27 mouse cellular contexts compared by ENCODE assay signal in genomic region chr1:126411426-126411825, GRCm38 (mm10).
DNase-seq lines count a peak whose midpoint lies in the region; ATAC-seq and TF ChIP-seq lines count a peak whose summit lies in the region.
"Had no signal": no experiment of that assay in that cellular context is flagged by ENCODE, and none has a peak within 500 bp of the region (broad histone marks: within the 10 kb centered on the region; RNA-seq: fewer than 3 reads in every experiment).

No protein-coding gene starts in this region.

- H3K9me3 ChIP-seq in heart, embryonic 10.5 days: no peaks in the 10 kb centered on the region
- no peaks in the 10 kb centered on the region for H3K9me3 ChIP-seq in megakaryocyte, embryonic 14.5 days
- no peaks in the 10 kb centered on the region for H3K9me3 ChIP-seq in liver, postnatal 0 days (ENCODE audit: low read length)
- H3K9me3 ChIP-seq: embryonic facial prominence, embryonic 13.5 days; forebrain, embryonic 10.5 days; forebrain, embryonic 15.5 days; heart, embryonic 13.5 days; limb, embryonic 12.5 days; midbrain, embryonic 10.5 days; midbrain, embryonic 15.5 days; stomach, embryonic 15.5 days had no signal

- no peak for TF ChIP-seq EP300 in liver, postnatal 0 days (IDR thresholded peaks at IDR 0.05; ENCODE audit: low read depth)

- intact Hi-C loops in left cerebral cortex, postnatal 4 days (cut with DNase I): no loop called here
- intact Hi-C loops in left cerebral cortex, postnatal 10 days (cut with DNase I): no loop called here

- TF ChIP-seq CTCF in liver, postnatal 0 days (IDR thresholded peaks at IDR 0.05; ENCODE audit: low read depth): no peak

- 81% methylated on average over 5 of the region's 5 CpGs for WGBS in heart, embryonic 10.5 days
- 50% methylated on average over 5 of the region's 5 CpGs for WGBS in liver, postnatal 0 days (ENCODE audit: insufficient replicate concordance)

- H3K9ac ChIP-seq in liver, postnatal 0 days (replicated peaks): no peak overlapping the region
- H3K9ac ChIP-seq: embryonic facial prominence, embryonic 13.5 days; forebrain, embryonic 15.5 days; heart, embryonic 13.5 days; hindbrain, embryonic 14.5 days; limb, embryonic 12.5 days; liver, embryonic 14.5 days; midbrain, embryonic 15.5 days; stomach, embryonic 15.5 days had no signal

- H3K4me1 ChIP-seq in heart, embryonic 10.5 days: no peaks in the 10 kb centered on the region
- H3K4me1 ChIP-seq in megakaryocyte, embryonic 14.5 days: peaks cover 19% of the 10 kb centered on the region; the same call in 1 of the 2 replicates
- H3K4me1 ChIP-seq in liver, postnatal 0 days (ENCODE audit: insufficient read depth): no peaks in the 10 kb centered on the region
- H3K4me1 ChIP-seq: embryonic facial prominence, embryonic 13.5 days; forebrain, embryonic 15.5 days; heart, embryonic 13.5 days; limb, embryonic 12.5 days; midbrain, embryonic 15.5 days; stomach, embryonic 15.5 days had no signal

- H3K4me3 ChIP-seq in heart, embryonic 10.5 days: no peak overlapping the region
- H3K4me3 ChIP-seq in megakaryocyte, embryonic 14.5 days (replicated peaks): peak overlapping the region; percentile 70
- H3K4me3 ChIP-seq in liver, postnatal 0 days (ENCODE audit: low read depth, low read length): no peak overlapping the region
- H3K4me3 ChIP-seq: embryonic facial prominence, embryonic 13.5 days; forebrain, embryonic 10.5 days; forebrain, embryonic 15.5 days; heart, embryonic 13.5 days; limb, embryonic 12.5 days; midbrain, embryonic 10.5 days; midbrain, embryonic 15.5 days; stomach, embryonic 15.5 days had no signal

- H3K36me3 ChIP-seq in heart, embryonic 10.5 days: no peaks in the 10 kb centered on the region
- H3K36me3 ChIP-seq in megakaryocyte, embryonic 14.5 days (replicated peaks; ENCODE audit: low read length): no peaks in the 10 kb centered on the region
- H3K36me3 ChIP-seq in liver, postnatal 0 days (replicated peaks; ENCODE audit: insufficient read depth, low read length): no peaks in the 10 kb centered on the region
- H3K36me3 ChIP-seq: embryonic facial prominence, embryonic 13.5 days; forebrain, embryonic 10.5 days; forebrain, embryonic 15.5 days; heart, embryonic 13.5 days; limb, embryonic 12.5 days; midbrain, embryonic 10.5 days; midbrain, embryonic 15.5 days; stomach, embryonic 15.5 days had no signal

- H3K27me3 ChIP-seq in heart, embryonic 10.5 days (ENCODE audit: insufficient read depth, poor library complexity, severe bottlenecking): no peaks in the 10 kb centered on the region
- no peaks in the 10 kb centered on the region for H3K27me3 ChIP-seq in megakaryocyte, embryonic 14.5 days (replicated peaks)
- no peaks in the 10 kb centered on the region for H3K27me3 ChIP-seq in liver, postnatal 0 days (ENCODE audit: insufficient read depth, low read length)
- H3K27me3 ChIP-seq: embryonic facial prominence, embryonic 13.5 days; forebrain, embryonic 15.5 days; heart, embryonic 13.5 days; limb, embryonic 12.5 days; midbrain, embryonic 15.5 days; stomach, embryonic 15.5 days had no signal

- DNase-seq in heart, adult 11 months: peak; percentile 93
- no peak for DNase-seq in heart, embryonic 10.5 days (ENCODE audit: low spot score)
- DNase-seq in left cerebral cortex, postnatal 4 days: peak; percentile 11
- no peak for DNase-seq in left cerebral cortex, postnatal 10 days (ENCODE audit: extremely low spot score in 1 of 2, low spot score in 2 of 2)
- peak; percentile 42 for DNase-seq in liver, postnatal 0 days
- DNase-seq in layer of hippocampus, adult 8-10 months (ENCODE audit: low spot score in 2 of 2): no peak
- DNase-seq: cerebellum, adult 9-10 months; gastrocnemius, postnatal 25 days; kidney, adult 9 months; kidney, postnatal 14 days; layer of hippocampus, postnatal 36 days; right cerebral cortex, postnatal 25 days had no signal

- no peak overlapping the region for H3K4me2 ChIP-seq in liver, postnatal 0 days (ENCODE audit: low read depth, low read length)
- H3K4me2 ChIP-seq: embryonic facial prominence, embryonic 13.5 days; forebrain, embryonic 15.5 days; heart, embryonic 13.5 days; hindbrain, embryonic 14.5 days; limb, embryonic 12.5 days; midbrain, embryonic 15.5 days; stomach, embryonic 15.5 days had no signal

- no peak for ATAC-seq in megakaryocyte, adult 5-6 weeks (ENCODE audit: poor library complexity, severe bottlenecking)
- peak; percentile 97 for ATAC-seq in liver, postnatal 0 days
- ATAC-seq: CD4-positive, CD25-positive, alpha-beta regulatory T cell, adult 4 months; forebrain, embryonic 15.5 days; intestine, postnatal 0 days; midbrain, embryonic 15.5 days had no signal

- H3K27ac ChIP-seq in heart, embryonic 10.5 days: no peak overlapping the region
- H3K27ac ChIP-seq in liver, postnatal 0 days (ENCODE audit: low read depth): peak overlapping the region; percentile 55
- H3K27ac ChIP-seq: embryonic facial prominence, embryonic 13.5 days; forebrain, embryonic 10.5 days; forebrain, embryonic 15.5 days; heart, embryonic 13.5 days; hindbrain, embryonic 14.5 days; limb, embryonic 12.5 days; liver, embryonic 14.5 days; macrophage; midbrain, embryonic 10.5 days; midbrain, embryonic 15.5 days; stomach, embryonic 15.5 days had no signal

Comparison
In these comparisons a context has a peak if more than half of its experiments do, and no peak if none do; other contexts are left out.
1. DNase-seq: peak in heart, adult 11 months (single experiment), left cerebral cortex, postnatal 4 days (single experiment) and liver, postnatal 0 days (single experiment); none in heart, embryonic 10.5 days (single experiment), left cerebral cortex, postnatal 10 days (0 of 2) and layer of hippocampus, adult 8-10 months (0 of 2).